Mouse (Mus musculus): ENCODE results near the gene Krtap4-6. TPM values are rescaled to one million over a fixed set of nuclear protein-coding genes. Genes with fewer than 3 reads are reported as not detected.

The Krtap4-6 gene
- polyA plus RNA-seq, 1 experiment from 2014 or later, result not detected

- H3K4me1 ChIP-seq, result no peaks in the 10 kb centered on the region
- H3K9me3 ChIP-seq, result no peaks in the 10 kb centered on the region
- no peaks in the 10 kb centered on the region for H3K36me3 ChIP-seq
- no peak overlapping the region for H3K27ac ChIP-seq
- WGBS, result 73% methylated on average over 1 of the region's 1 CpGs
- no peak overlapping the region for H3K4me3 ChIP-seq
- no peak for ATAC-seq (ENCODE audit: low FRiP score, low read depth)
- no peak overlapping the region for H3K9ac ChIP-seq
- no peak overlapping the region for H3K4me2 ChIP-seq (replicated peaks)
- no peaks in the 10 kb centered on the region for H3K27me3 ChIP-seq (replicated peaks)
These were observed 28.7 kb downstream of the Krtap4-6 start for GRCm38 (mm10) chr11:99637086-99637485.

- WGBS, result 32% methylated on average over 8 of the region's 8 CpGs
- H3K4me2 ChIP-seq (replicated peaks), result no peak within 1 kb of the TSS
- no peaks in the 10 kb centered on the region for H3K36me3 ChIP-seq
- H3K4me1 ChIP-seq, result no peaks in the 10 kb centered on the region
- H3K9me3 ChIP-seq, result no peaks in the 10 kb centered on the region
- no peak within 1 kb of the TSS for H3K27ac ChIP-seq
- H3K4me3 ChIP-seq, result no peak within 1 kb of the TSS
- no peaks in the 10 kb centered on the region for H3K27me3 ChIP-seq (replicated peaks)
- ATAC-seq (ENCODE audit: low FRiP score, low read depth), result no peak
- H3K9ac ChIP-seq, result no peak within 1 kb of the TSS
These were observed 31.1 kb downstream of the Krtap4-6 start, which contains the start of gene Krtap4-2 for GRCm38 (mm10) chr11:99634653-99635134. Gene Krtap4-2 (minus strand): TSS chr11:99635084.

GRCm38 (mm10) chr11:99633293-99633692, 32.5 kb downstream of the Krtap4-6 start:
- no peak overlapping the region for H3K9ac ChIP-seq
- no peaks in the 10 kb centered on the region for H3K36me3 ChIP-seq
- H3K4me1 ChIP-seq, result no peaks in the 10 kb centered on the region
- no peak overlapping the region for H3K27ac ChIP-seq
- H3K27me3 ChIP-seq (replicated peaks), result no peaks in the 10 kb centered on the region
- 81% methylated on average over 2 of the region's 2 CpGs for WGBS
- H3K4me2 ChIP-seq (replicated peaks), result no peak overlapping the region
- H3K9me3 ChIP-seq, result no peaks in the 10 kb centered on the region
- ATAC-seq (ENCODE audit: low FRiP score, low read depth), result no peak
- no peak overlapping the region for H3K4me3 ChIP-seq

GRCm38 (mm10) chr11:99630890-99631289, 34.9 kb downstream of the Krtap4-6 start:
- H3K36me3 ChIP-seq, result no peaks in the 10 kb centered on the region
- no peak overlapping the region for H3K27ac ChIP-seq
- ATAC-seq (ENCODE audit: low FRiP score, low read depth), result no peak
- 86% methylated on average over 3 of the region's 3 CpGs for WGBS
- no peak overlapping the region for H3K4me3 ChIP-seq
- no peaks in the 10 kb centered on the region for H3K27me3 ChIP-seq (replicated peaks)
- no peak overlapping the region for H3K4me2 ChIP-seq (replicated peaks)
- no peaks in the 10 kb centered on the region for H3K9me3 ChIP-seq
- no peak overlapping the region for H3K9ac ChIP-seq
- no peaks in the 10 kb centered on the region for H3K4me1 ChIP-seq

DNA sequence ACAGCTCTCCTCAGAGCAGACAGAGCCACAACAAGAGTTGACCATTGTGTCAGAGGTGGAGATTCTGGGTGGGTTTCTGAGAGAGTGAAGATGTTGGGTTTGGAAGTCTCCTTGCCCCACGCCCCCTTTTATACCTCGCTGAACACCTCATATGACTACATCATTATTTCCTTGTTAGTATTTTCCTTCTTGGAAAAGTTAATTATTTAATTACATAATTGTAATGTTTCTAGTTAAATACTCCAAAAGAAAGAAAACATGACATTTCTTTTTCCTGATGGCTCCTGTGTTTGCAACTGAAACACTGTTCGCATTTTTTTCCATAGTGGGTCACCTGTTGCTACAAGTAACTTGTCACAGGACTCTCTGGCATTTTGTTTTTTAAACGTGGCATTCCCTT, 37.6 kb downstream of the Krtap4-6 start, which contains the start of gene Krtap4-1:
TSS of gene Krtap4-1 (minus strand) at position 101 of the 400 bp plus-strand sequence.
- Histone ChIP-seq H3K4me1 (no peaks in the 10 kb centered on the region), H3K27me3 (replicated peaks) (no peaks in the 10 kb centered on the region), H3K4me3 (no peak within 1 kb of the TSS), H3K36me3 (no peaks in the 10 kb centered on the region), H3K27ac (no peak within 1 kb of the TSS), H3K9ac (no peak within 1 kb of the TSS), H3K4me2 (replicated peaks) (no peak within 1 kb of the TSS), H3K9me3 (no peaks in the 10 kb centered on the region)
- no peak for ATAC-seq (ENCODE audit: low FRiP score, low read depth)
- 88% methylated on average over 4 of the region's 4 CpGs for WGBS

DNA sequence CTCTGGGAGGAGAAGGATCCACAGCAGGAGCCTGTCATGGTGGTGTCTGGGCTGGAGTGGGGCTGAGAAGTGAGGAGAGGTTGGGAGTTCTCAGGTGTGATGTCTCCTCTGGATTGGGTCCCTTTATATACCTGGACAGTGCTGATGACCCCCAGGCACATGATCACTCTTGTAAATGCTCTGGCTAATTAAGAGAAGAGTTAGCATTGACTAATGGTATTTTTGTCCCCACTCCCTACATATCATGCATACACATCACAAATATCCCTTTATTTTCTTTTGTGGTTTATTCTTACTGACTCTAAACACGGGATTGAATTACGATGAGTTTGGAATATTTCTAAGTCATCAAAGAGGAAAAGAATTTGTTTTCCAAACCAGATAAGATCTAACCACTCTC, 45.4 kb downstream of the Krtap4-6 start, which contains the start of gene Gm11562:
TSS of gene Gm11562 (minus strand) at position 101 of the 400 bp plus-strand sequence.
- Histone ChIP-seq H3K27me3 (replicated peaks) (no peaks in the 10 kb centered on the region), H3K4me2 (replicated peaks) (no peak within 1 kb of the TSS), H3K4me1 (no peaks in the 10 kb centered on the region), H3K9ac (no peak within 1 kb of the TSS), H3K4me3 (no peak within 1 kb of the TSS), H3K9me3 (no peaks in the 10 kb centered on the region), H3K27ac (no peak within 1 kb of the TSS), H3K36me3 (no peaks in the 10 kb centered on the region)
- WGBS, result 97% methylated on average over 2 of the region's 2 CpGs
- ATAC-seq (ENCODE audit: low FRiP score, low read depth), result no peak

Other genes starting within 250 kb of the Krtap4-6 start
- not detected in 2 replicates for gene Krt12, start 243.7 kb downstream of the Krtap4-6 start, polyA plus RNA-seq (2016; fragmentation: Nextera tagmentation; extraction: Ambion mirVana)
- gene Krt20, start 227.8 kb downstream of the Krtap4-6 start, polyA plus RNA-seq (2016; fragmentation: Nextera tagmentation; extraction: Ambion mirVana), result 0.20 and 0.38 TPM in 2 replicates
- not detected in 2 replicates for gene Krt23, start 172.8 kb downstream of the Krtap4-6 start, polyA plus RNA-seq (2016; fragmentation: Nextera tagmentation; extraction: Ambion mirVana)
- gene Krt39, start 144.6 kb downstream of the Krtap4-6 start, polyA plus RNA-seq (2016; fragmentation: Nextera tagmentation; extraction: Ambion mirVana), result not detected in 2 replicates
- not detected in 2 replicates for gene Krt40, start 122.8 kb downstream of the Krtap4-6 start, polyA plus RNA-seq (2016; fragmentation: Nextera tagmentation; extraction: Ambion mirVana)
- not detected in 2 replicates for gene Krtap3-3, start 115.1 kb downstream of the Krtap4-6 start, polyA plus RNA-seq (2016; fragmentation: Nextera tagmentation; extraction: Ambion mirVana)
- gene Krtap3-2, start 109.1 kb downstream of the Krtap4-6 start, polyA plus RNA-seq (2016; fragmentation: Nextera tagmentation; extraction: Ambion mirVana), result not detected in 2 replicates
- gene Gm11939, start 106.5 kb downstream of the Krtap4-6 start, polyA plus RNA-seq (2016; fragmentation: Nextera tagmentation; extraction: Ambion mirVana), result not detected in 2 replicates
- not detected in 2 replicates for gene Krtap3-1, start 99.3 kb downstream of the Krtap4-6 start, polyA plus RNA-seq (2016; fragmentation: Nextera tagmentation; extraction: Ambion mirVana)
- gene Krtap1-5, start 84.9 kb downstream of the Krtap4-6 start, polyA plus RNA-seq (2016; fragmentation: Nextera tagmentation; extraction: Ambion mirVana), result not detected in 2 replicates
- not detected in 2 replicates for gene Krtap1-4, start 82.3 kb downstream of the Krtap4-6 start, polyA plus RNA-seq (2016; fragmentation: Nextera tagmentation; extraction: Ambion mirVana)
- not detected in 2 replicates for gene Krtap1-3, start 74.6 kb downstream of the Krtap4-6 start, polyA plus RNA-seq (2016; fragmentation: Nextera tagmentation; extraction: Ambion mirVana)
- gene Krtap9-3, start 67.9 kb downstream of the Krtap4-6 start, polyA plus RNA-seq (2016; fragmentation: Nextera tagmentation; extraction: Ambion mirVana), result not detected in 2 replicates
- not detected in 2 replicates for gene Gm11938, start 62.7 kb downstream of the Krtap4-6 start, polyA plus RNA-seq (2016; fragmentation: Nextera tagmentation; extraction: Ambion mirVana)
- not detected in 2 replicates for gene Gm11937, start 55.8 kb downstream of the Krtap4-6 start, polyA plus RNA-seq (2016; fragmentation: Nextera tagmentation; extraction: Ambion mirVana)
- not detected in 2 replicates for gene Krtap2-4, start 51.1 kb downstream of the Krtap4-6 start, polyA plus RNA-seq (2016; fragmentation: Nextera tagmentation; extraction: Ambion mirVana)
- not detected in 2 replicates for gene Gm11562, start 45.5 kb downstream of the Krtap4-6 start, polyA plus RNA-seq (2016; fragmentation: Nextera tagmentation; extraction: Ambion mirVana)
- not detected in 2 replicates for gene Krtap4-1, start 37.7 kb downstream of the Krtap4-6 start, polyA plus RNA-seq (2016; fragmentation: Nextera tagmentation; extraction: Ambion mirVana)
- gene Krtap4-2, start 30.9 kb downstream of the Krtap4-6 start, polyA plus RNA-seq (2016; fragmentation: Nextera tagmentation; extraction: Ambion mirVana), result not detected in 2 replicates
- gene Krtap4-7, start 21.9 kb downstream of the Krtap4-6 start, polyA plus RNA-seq (2016; fragmentation: Nextera tagmentation; extraction: Ambion mirVana), result not detected in 2 replicates
- not detected in 2 replicates for gene Gm11555, start 15.7 kb downstream of the Krtap4-6 start, polyA plus RNA-seq (2016; fragmentation: Nextera tagmentation; extraction: Ambion mirVana)
- not detected in 2 replicates for gene Gm11563, start 7.0 kb downstream of the Krtap4-6 start, polyA plus RNA-seq (2016; fragmentation: Nextera tagmentation; extraction: Ambion mirVana)
- gene Gm14190, start 24.8 kb upstream of the Krtap4-6 start, polyA plus RNA-seq (2016; fragmentation: Nextera tagmentation; extraction: Ambion mirVana), result not detected in 2 replicates
- gene Gm14180, start 68.3 kb upstream of the Krtap4-6 start, polyA plus RNA-seq (2016; fragmentation: Nextera tagmentation; extraction: Ambion mirVana), result not detected in 2 replicates
- gene Gm11595, start 107.0 kb upstream of the Krtap4-6 start, polyA plus RNA-seq (2016; fragmentation: Nextera tagmentation; extraction: Ambion mirVana), result not detected in 2 replicates
- not detected in 2 replicates for gene Krtap4-8, start 114.7 kb upstream of the Krtap4-6 start, polyA plus RNA-seq (2016; fragmentation: Nextera tagmentation; extraction: Ambion mirVana)
- gene Krtap4-9, start 119.2 kb upstream of the Krtap4-6 start, polyA plus RNA-seq (2016; fragmentation: Nextera tagmentation; extraction: Ambion mirVana), result not detected in 2 replicates
- gene Gm11596, start 127.5 kb upstream of the Krtap4-6 start, polyA plus RNA-seq (2016; fragmentation: Nextera tagmentation; extraction: Ambion mirVana), result not detected in 2 replicates
- not detected in 2 replicates for gene Gm11569, start 133.0 kb upstream of the Krtap4-6 start, polyA plus RNA-seq (2016; fragmentation: Nextera tagmentation; extraction: Ambion mirVana)
- not detected in 2 replicates for gene Gm11554, start 138.5 kb upstream of the Krtap4-6 start, polyA plus RNA-seq (2016; fragmentation: Nextera tagmentation; extraction: Ambion mirVana)
- gene Krtap4-13, start 143.9 kb upstream of the Krtap4-6 start, polyA plus RNA-seq (2016; fragmentation: Nextera tagmentation; extraction: Ambion mirVana), result not detected in 2 replicates
- gene Gm11564, start 149.7 kb upstream of the Krtap4-6 start, polyA plus RNA-seq (2016; fragmentation: Nextera tagmentation; extraction: Ambion mirVana), result not detected in 2 replicates
- not detected in 2 replicates for gene 2300003K06Rik, start 172.1 kb upstream of the Krtap4-6 start, polyA plus RNA-seq (2016; fragmentation: Nextera tagmentation; extraction: Ambion mirVana)
- not detected in 2 replicates for gene Krtap4-16, start 185.6 kb upstream of the Krtap4-6 start, polyA plus RNA-seq (2016; fragmentation: Nextera tagmentation; extraction: Ambion mirVana)
- not detected in 2 replicates for gene Gm11568, start 192.0 kb upstream of the Krtap4-6 start, polyA plus RNA-seq (2016; fragmentation: Nextera tagmentation; extraction: Ambion mirVana)
- not detected in 2 replicates for gene Gm11559, start 198.5 kb upstream of the Krtap4-6 start, polyA plus RNA-seq (2016; fragmentation: Nextera tagmentation; extraction: Ambion mirVana)
- not detected in 2 replicates for gene Krtap9-1, start 207.4 kb upstream of the Krtap4-6 start, polyA plus RNA-seq (2016; fragmentation: Nextera tagmentation; extraction: Ambion mirVana)
- gene Gm11567, start 213.2 kb upstream of the Krtap4-6 start, polyA plus RNA-seq (2016; fragmentation: Nextera tagmentation; extraction: Ambion mirVana), result not detected in 2 replicates
- not detected in 2 replicates for gene Krtap31-1, start 242.0 kb upstream of the Krtap4-6 start, polyA plus RNA-seq (2016; fragmentation: Nextera tagmentation; extraction: Ambion mirVana)
- gene Gm11565, start 248.8 kb upstream of the Krtap4-6 start, polyA plus RNA-seq (2016; fragmentation: Nextera tagmentation; extraction: Ambion mirVana), result not detected in 2 replicates

Measured in neural tube, embryonic 12.5 days (tissue).